Mouse (Mus musculus) limb, embryonic 14.5 days (tissue): Measurements from ENCODE around the gene Nacc1. TPM values are rescaled to one million over a fixed set of nuclear protein-coding genes. Genes with fewer than 3 reads are reported as not detected.

ENCODE experiments used
- ATAC-seq: fragments of 200-750 bp; cut with Nextera tagmentation; 2 replicates; pipeline ENCODE4 v1.8.0; 2017; ENCODE audit warnings: low read depth, moderate number of reproducible peaks, moderate TSS enrichment; ENCODE audit not compliant: low FRiP score
- DNase-seq: peaks from one replicate; pipeline ENCODE4 v3.0.0-alpha.2; 2015; ENCODE audit warnings: low spot score
- H3K27ac ChIP-seq: fragments of 300-500 bp; sonication (generic); replicated peaks from 2 replicates; pipeline ENCODE4 v1.5.1; 2014; ENCODE audit warnings: low read depth, mild to moderate bottlenecking, low read length, moderate library complexity, mixed read lengths
- H3K27me3 ChIP-seq: fragments of 300-500 bp; sonication (generic); 2 replicates; pipeline ENCODE4 v1.6.1; 2014; ENCODE audit warnings: low read length, mixed read lengths; ENCODE audit not compliant: control insufficient read depth, insufficient read depth
- H3K36me3 ChIP-seq: fragments of 300-500 bp; sonication (generic); 2 replicates; pipeline ENCODE4 v1.6.1; 2014; ENCODE audit warnings: mild to moderate bottlenecking, low read length, moderate library complexity, mixed read lengths; ENCODE audit not compliant: control insufficient read depth, insufficient read depth
- H3K4me1 ChIP-seq: fragments of 300-500 bp; sonication (generic); 2 replicates; pipeline ENCODE4 v1.6.1; 2014; ENCODE audit warnings: antibody characterized with exemption, low read length, mixed read lengths; ENCODE audit not compliant: control insufficient read depth, insufficient read depth
- H3K4me2 ChIP-seq: fragments of 300-500 bp; sonication (generic); replicated peaks from 2 replicates; pipeline ENCODE4 v1.6.1; 2014; ENCODE audit warnings: low read depth, mild to moderate bottlenecking, low read length, moderate library complexity; ENCODE audit not compliant: severe bottlenecking
- H3K4me3 ChIP-seq: fragments of 300-500 bp; sonication (generic); replicated peaks from 2 replicates; pipeline ENCODE4 v1.5.1; 2014; ENCODE audit warnings: low read length
- H3K9ac ChIP-seq: fragments of 300-500 bp; sonication (generic); 2 replicates; pipeline ENCODE4 v1.6.1; 2014; ENCODE audit warnings: mild to moderate bottlenecking, low read depth, low read length, moderate library complexity; ENCODE audit not compliant: severe bottlenecking
- H3K9me3 ChIP-seq: fragments of 300-500 bp; sonication (generic); 2 replicates; pipeline ENCODE4 v1.6.1; 2016; ENCODE audit warnings: low read length; ENCODE audit not compliant: control insufficient read depth
- POLR2A ChIP-seq: fragments of 200-500 bp; IDR thresholded peaks from 2 replicates; pipeline ENCODE4 v1.8.0; 2012; ENCODE audit warnings: inconsistent platforms, mild to moderate bottlenecking, moderate library complexity, borderline replicate concordance; ENCODE audit not compliant: insufficient read depth, insufficient read length; ENCODE audit errors: extremely low read depth
- WGBS: fragments of 180-500 bp; shearing (Covaris S2); extraction: QIAGEN DNeasy Blood & Tissue Kit; methylation state at CpG from one replicate; pipeline ENCODE4 v1.1.7; 2014; 5-methylcytosine and 5-hydroxymethylcytosine counted together
- polyA plus RNA-seq, 2 experiments: library from polyadenylated mRNA; depleted of rRNA in 1 of 2; stranded (reverse) in 1 of 2; unstranded in 1 of 2; fragments of >200 nt; fragmentation: Nextera tagmentation in 1 of 2; extraction: Ambion mirVana in 1 of 2; gene quantifications; 2 replicates each; pipeline versions ENCODE4 v1.2.1 to v1.2.3; 2012 to 2014

Gene Nacc1
- polyA plus RNA-seq (2012; rRNA removed): 68.8 and 86.2 TPM in 2 replicates
- polyA plus RNA-seq (2014; fragmentation: Nextera tagmentation; extraction: Ambion mirVana): 18.5 and 19.8 TPM in 2 replicates

DNA sequence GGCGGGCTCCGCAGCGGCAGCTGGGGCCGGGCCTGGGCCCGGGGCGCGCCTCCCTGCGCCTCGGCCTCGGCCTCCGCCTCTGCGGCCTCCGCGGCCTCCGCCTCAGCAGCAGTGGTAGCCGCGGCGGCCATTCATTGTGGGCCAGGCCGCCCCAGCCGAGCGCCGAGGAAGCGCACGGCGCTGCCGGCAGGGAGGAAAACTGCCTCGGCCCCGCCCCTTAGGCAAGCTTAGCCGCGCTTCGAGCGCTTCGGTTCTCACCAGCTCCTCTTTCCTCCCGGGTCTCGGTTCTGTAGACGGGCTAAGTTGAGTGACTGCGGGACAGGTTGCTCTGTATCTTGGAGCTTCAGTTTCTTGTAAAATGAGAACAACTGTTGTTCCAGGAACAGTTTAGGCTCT, at the start of gene Nacc1:
TSS of gene Nacc1 (minus strand) at position 158 of the 396 bp plus-strand sequence.
- peak within 1 kb of the TSS; percentile 89 for H3K4me2 ChIP-seq
- peaks cover 23% of the 10 kb centered on the region for H3K36me3 ChIP-seq
- H3K27me3 ChIP-seq: no peaks in the 10 kb centered on the region
- ATAC-seq (peak; percentile 87), DNase-seq (peak; percentile 94)
- peak within 1 kb of the TSS; percentile 97 for H3K9ac ChIP-seq
- 0 out of 2 replicates have a peak, but pooled peaks have one; percentile 30 for TF ChIP-seq POLR2A
- peak within 1 kb of the TSS; percentile 97 for H3K4me3 ChIP-seq
- peaks cover 34% of the 10 kb centered on the region for H3K4me1 ChIP-seq
- no peaks in the 10 kb centered on the region for H3K9me3 ChIP-seq
- under 1% methylated on average over 28 of the region's 37 CpGs for WGBS
- peak within 1 kb of the TSS; percentile 91 for H3K27ac ChIP-seq

DNA sequence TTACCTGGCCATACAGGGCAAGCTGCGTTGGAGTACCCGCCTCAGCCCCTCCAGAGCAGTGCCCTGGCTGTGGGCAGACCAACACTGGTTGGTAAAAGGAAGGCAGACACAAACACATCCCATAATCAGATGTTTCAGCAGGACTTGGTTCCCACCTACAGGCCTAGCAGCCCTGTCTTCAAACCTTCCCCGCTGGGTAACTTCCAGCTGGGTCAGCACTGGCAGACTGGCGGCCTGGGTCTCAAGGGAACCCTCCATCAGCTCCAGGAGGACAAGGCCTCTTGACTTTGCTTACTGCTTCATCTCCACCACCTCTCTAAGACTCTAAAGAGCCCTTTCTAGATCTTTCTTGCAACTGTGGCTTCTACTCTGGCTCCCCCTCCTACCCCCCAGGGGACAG, 48.9 kb upstream of the Nacc1 start:
- Histone ChIP-seq H3K4me2 (no peak overlapping the region), H3K27ac (no peak overlapping the region), H3K9me3 (no peaks in the 10 kb centered on the region), H3K27me3 (no peaks in the 10 kb centered on the region), H3K4me3 (no peak overlapping the region), H3K9ac (peak overlapping the region; percentile 14; the same call in 1 of the 2 replicates), H3K36me3 (peaks cover 18% of the 10 kb centered on the region), H3K4me1 (peaks cover 88% of the 10 kb centered on the region)
- no peak for TF ChIP-seq POLR2A
- WGBS: 88% methylated on average over 4 of the region's 4 CpGs
- no peak for ATAC-seq
- no peak for DNase-seq

DNA sequence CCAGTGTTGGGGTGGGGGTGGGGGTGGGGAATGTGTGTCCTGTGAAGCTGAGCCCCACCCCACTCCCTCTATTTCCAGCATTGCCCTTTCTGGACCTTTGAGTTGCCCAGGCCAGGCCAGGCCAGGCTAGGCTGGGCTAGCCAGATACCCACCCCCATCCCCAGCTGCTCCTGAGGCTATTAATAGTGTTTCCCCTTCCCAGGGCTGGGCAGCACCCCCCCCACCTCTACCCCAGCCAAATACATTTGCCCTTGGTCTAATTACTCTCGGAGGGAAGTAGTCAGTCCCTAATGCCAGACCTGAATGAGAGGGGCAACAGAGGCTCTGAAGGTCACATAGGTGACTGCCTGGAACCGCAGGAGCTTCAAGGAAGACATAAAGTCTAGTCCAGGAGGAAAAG, 47.9 kb upstream of the Nacc1 start:
- Histone ChIP-seq H3K9ac (no peak overlapping the region), H3K9me3 (no peaks in the 10 kb centered on the region), H3K4me1 (peaks cover 87% of the 10 kb centered on the region), H3K27me3 (no peaks in the 10 kb centered on the region), H3K4me2 (no peak overlapping the region), H3K27ac (no peak overlapping the region), H3K4me3 (no peak overlapping the region), H3K36me3 (peaks cover 24% of the 10 kb centered on the region)
- ATAC-seq (no peak), DNase-seq (no peak)
- TF ChIP-seq POLR2A: no peak
- WGBS: 32% methylated on average over 2 of the region's 2 CpGs

DNA sequence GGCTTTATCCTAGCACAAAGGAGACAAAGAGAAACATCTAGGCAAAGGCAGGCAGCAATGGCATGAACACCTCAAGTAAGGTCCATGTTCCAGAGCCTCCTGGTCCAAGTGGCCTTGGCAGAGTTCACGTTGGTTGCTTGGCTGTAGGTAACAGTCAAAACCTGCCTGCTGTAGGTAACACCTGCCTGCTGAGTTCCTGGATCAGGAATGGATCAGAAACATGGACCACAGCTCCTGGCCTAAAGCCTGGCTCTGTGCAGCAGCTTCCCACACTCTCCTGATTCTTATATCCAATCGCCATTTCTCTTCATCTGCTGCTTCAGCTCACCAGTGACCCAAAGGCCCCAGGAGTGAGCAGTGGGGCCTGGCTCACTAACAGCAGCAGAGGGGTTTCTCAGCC, 47.0 kb upstream of the Nacc1 start:
- H3K4me2 ChIP-seq: no peak overlapping the region
- TF ChIP-seq POLR2A: no peak
- ATAC-seq (no peak), DNase-seq (no peak)
- H3K9me3 ChIP-seq: no peaks in the 10 kb centered on the region
- H3K4me3 ChIP-seq: no peak overlapping the region
- H3K36me3 ChIP-seq: peaks cover 27% of the 10 kb centered on the region
- peaks cover 84% of the 10 kb centered on the region for H3K4me1 ChIP-seq
- H3K9ac ChIP-seq: no peak overlapping the region
- H3K27me3 ChIP-seq: no peaks in the 10 kb centered on the region
- WGBS: 89% methylated on average over 2 of the region's 2 CpGs
- no peak overlapping the region for H3K27ac ChIP-seq

DNA sequence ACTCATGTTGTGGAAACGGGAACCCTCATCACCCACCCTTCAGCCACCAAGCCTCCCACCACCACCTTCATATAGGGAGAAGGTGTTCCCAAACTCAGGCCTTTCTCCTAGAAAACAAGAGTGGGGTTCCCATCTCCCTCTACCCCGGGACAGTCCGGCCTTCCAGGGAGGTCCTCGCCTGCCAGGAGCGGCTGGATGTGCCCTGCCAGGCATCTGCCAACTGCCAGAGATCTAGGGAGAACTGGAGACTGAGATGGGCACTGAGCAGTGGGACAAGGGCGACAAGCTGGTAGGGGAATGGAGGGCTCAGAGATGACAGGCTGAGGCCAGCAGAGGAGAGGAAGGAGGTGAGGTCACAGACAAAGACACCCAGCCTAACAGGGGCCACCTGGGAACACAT, 46.3 kb upstream of the Nacc1 start:
- Histone ChIP-seq H3K36me3 (peaks cover 29% of the 10 kb centered on the region), H3K27ac (no peak overlapping the region), H3K4me1 (peaks cover 82% of the 10 kb centered on the region), H3K4me3 (no peak overlapping the region), H3K4me2 (no peak overlapping the region), H3K27me3 (no peaks in the 10 kb centered on the region), H3K9me3 (no peaks in the 10 kb centered on the region), H3K9ac (no peak overlapping the region)
- no peak for TF ChIP-seq POLR2A
- WGBS: 82% methylated on average over 6 of the region's 6 CpGs
- DNase-seq (no peak), ATAC-seq (no peak)

DNA sequence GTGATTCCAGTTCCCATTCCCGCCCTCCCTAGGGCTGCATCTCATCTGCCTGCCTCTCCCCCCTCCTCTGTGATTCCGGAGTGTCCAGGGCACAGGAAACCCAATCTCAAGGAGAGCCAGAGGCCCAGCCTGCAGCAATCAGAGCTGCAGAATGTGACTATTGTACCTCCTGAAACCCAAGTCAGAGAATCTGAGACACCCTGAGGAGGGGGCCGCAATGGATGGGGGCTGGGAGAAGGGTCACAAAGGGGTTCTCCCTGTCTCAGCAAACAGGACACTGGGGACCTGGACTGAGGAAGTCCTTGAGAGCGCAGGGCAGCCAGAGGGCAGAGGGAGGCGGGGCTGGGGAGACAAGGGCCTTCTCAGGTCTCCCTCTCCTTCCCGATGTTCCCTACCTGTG, 45.3 kb upstream of the Nacc1 start:
- Histone ChIP-seq H3K36me3 (peaks cover 36% of the 10 kb centered on the region), H3K9ac (peak overlapping the region; percentile 28), H3K4me3 (no peak overlapping the region), H3K27ac (peak overlapping the region; percentile 41; the same call in 1 of the 2 replicates), H3K4me1 (peaks cover 80% of the 10 kb centered on the region), H3K9me3 (no peaks in the 10 kb centered on the region), H3K27me3 (no peaks in the 10 kb centered on the region), H3K4me2 (no peak overlapping the region)
- ATAC-seq (peak; percentile 21; the same call in 1 of the 2 replicates), DNase-seq (no peak)
- no peak for TF ChIP-seq POLR2A
- WGBS: 48% methylated on average over 6 of the region's 6 CpGs
